Mouse (Mus musculus) A20 (cell line): ENCODE measurements at regions not wholly inside any gene's neighbourhood (a gene's known extent, or its start where the extent isn't known, plus 50 kb on each side); places are given as distances from the start of the nearest gene placed in this dataset.

Source experiments
- DNase-seq: peaks from one replicate; pipeline ENCODE4 v3.0.0-alpha.2; 2011; ENCODE audit warnings: low read depth, low spot score

- DNase-seq = no peak
Measured at GRCm38 (mm10) chr1:119364901-119365300, 57.1 kb downstream of the Inhbb start.

DNA sequence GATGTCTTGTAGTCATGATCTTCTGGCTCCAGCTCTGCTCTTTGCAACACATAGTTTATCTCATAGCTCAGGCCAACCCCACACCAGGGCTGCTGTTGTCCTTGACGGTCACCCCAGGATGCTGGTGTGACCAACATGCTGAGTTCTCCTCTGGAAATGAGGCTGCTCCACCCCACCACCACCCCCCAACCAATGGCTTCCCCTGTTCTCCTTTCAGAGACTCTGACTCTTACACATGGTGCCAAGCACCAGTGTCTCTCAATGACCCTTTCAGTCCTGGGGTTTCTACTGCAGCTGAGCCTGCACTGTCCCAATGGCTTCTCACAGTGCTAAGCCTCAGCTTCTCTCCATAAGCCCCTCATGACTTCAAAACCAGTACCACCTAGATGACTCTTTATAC lies 64.0 kb downstream of the Inhbb start:
- no peak for DNase-seq

DNA sequence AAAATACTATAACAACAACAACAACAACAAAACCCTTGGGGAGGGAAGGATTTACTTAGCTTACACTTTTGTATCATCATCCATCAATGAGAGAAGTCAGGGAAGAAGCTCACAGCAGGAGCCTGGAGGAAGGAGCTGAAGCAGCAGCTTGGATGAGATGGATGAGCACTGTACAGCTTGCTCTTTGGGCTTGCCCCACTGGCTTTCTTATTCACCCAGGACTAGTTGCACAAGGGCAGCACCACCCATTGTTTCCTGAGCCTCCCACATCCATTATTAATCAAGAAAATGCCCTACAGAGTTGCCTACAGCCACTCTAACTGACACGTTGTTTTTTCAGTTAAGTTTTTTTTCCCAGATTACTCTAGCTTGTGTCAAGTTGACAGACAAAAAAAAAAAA lies 65.1 kb downstream of the Inhbb start:
- no peak for DNase-seq

DNA sequence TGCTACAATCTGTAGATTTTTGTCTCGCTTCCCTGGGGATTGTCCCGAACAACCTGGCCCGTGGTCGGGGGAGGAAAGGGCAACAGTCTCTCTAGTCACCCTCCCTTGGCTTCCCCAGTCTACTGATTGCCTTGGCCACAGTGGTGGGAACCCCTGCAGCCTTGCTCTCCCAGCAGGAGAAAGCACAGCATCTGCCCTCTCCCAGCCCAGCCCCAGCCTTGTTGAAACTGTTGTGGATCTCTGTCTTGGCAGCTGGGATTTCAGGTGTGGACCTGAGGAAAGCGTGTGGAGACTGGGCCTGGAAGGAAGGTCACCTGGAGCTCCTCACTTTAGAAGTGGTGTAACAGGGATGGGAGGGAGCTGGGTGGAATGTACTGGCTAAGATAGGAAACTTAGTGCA lies 66.6 kb downstream of the Inhbb start:
- DNase-seq = no peak

- DNase-seq = no peak
Measured at GRCm38 (mm10) chr1:119351567-119351966, 70.5 kb downstream of the Inhbb start.

GRCm38 (mm10) chr1:119350846-119351245 lies 71.2 kb downstream of the Inhbb start:
- DNase-seq = no peak

DNA sequence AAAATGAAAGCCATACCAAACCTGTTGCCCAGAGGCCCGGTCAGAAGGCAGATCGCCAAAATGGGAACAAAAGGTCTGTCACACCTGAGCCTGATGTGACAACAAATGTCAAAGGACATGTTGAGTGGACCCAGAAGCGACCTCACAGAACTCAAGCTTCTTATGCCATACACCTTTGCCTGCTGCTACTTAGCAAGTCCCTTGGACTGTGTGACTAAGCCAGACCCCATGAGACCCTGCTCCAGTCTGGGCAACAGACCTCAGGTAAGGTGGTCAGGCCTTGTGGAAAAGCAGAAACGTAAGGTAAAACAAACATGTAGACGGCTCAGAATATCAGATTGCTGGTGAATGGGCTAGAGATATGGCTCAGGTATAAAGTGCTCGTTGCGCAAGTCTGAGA lies 71.8 kb downstream of the Inhbb start:
- DNase-seq = no peak

GRCm38 (mm10) chr1:119348456-119349208 lies 73.4 kb downstream of the Inhbb start:
- no peak for DNase-seq

- no peak for DNase-seq
Measured at GRCm38 (mm10) chr1:119347749-119348148, 74.3 kb downstream of the Inhbb start.

DNA sequence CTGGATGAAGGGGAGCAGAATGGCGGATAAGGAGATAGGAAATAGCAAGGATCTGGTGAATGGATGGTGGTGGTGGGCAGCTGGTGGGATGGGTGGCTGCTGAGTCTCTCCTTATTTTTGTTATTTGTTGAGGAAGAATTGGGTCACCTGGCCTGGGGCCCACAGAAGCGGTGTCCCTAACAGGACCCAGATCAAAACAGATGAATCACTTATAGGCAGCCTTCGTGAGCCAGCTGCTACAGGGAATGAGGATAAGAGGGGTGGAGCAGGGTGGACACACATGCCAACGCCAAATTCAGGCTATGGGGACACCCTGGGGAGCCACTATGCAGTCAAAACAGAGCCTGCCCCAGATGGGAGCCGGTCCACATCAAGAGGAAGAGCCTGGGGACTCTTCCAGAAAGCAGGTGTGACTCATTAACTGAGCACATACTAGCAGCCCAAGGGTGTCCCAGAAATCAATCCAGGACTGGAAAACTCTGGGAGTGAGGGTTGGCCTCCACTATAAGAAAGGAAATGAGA lies 75.4 kb downstream of the Inhbb start:
- no peak for DNase-seq

DNA sequence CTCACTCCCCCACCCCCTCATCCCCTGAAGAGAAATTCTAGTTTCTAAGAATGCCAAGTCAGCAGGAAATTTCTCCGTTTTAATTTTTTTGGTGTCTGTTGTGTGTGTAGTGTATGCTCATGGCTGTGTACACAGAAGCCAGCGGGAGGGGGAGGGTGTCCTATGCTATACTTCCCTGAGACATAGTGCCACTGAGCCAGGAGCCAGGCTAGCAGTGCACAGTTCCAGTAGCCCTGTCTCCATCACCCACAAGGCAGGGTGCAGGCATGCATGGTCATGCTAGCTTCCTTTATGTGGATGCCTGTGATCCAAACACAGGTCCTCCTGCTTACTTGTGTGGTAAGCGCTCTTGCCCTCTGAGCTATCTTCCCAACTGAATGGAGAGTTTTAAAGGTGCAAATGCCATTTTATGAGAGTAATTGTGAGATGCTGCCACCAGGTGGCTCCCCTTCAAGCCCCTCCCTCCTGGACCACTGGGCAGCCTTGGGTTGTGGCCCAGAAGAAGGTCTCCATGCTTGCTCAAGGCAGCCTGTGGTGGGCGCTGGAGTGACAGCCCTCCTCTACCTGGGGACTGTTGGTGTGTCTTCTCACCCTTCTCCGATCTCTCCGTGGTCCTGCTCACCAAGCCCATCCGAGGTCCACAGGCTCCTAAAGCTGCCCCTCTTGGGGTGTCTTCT lies 76.8 kb downstream of the Inhbb start:
- DNase-seq = peak; percentile 7

- DNase-seq = no peak
Measured at GRCm38 (mm10) chr1:119344046-119344445, 78.0 kb downstream of the Inhbb start.

GRCm38 (mm10) chr1:119335171-119335570 lies 86.9 kb downstream of the Inhbb start:
- no peak for DNase-seq

DNA sequence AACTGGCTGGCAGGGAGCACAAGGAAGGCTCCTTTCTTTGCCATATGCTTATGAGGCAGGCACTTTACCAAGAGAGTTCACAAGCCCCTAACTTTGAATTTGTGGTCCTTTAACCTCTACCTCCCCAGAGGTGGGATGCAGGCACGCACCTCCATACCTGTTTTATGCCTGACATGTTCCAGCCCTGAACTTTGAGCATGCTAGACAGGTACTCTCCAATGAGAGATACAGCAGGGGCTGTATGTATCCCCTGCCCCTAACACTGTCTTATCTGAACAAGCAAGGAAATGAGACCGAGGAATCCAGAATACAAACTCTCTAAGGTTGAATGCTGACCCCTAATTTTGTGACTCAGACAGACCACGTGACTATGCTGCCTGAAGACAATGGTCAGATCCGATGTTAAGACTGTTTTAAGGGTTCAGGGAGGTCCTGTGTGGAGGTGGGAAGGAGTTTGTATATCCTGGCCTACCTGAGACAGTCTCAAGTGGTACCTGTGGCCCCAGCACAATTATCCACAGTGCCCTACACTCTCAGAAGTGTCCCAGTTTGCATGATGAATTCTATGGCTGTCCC lies 91.2 kb downstream of the Inhbb start:
- no peak for DNase-seq

DNA sequence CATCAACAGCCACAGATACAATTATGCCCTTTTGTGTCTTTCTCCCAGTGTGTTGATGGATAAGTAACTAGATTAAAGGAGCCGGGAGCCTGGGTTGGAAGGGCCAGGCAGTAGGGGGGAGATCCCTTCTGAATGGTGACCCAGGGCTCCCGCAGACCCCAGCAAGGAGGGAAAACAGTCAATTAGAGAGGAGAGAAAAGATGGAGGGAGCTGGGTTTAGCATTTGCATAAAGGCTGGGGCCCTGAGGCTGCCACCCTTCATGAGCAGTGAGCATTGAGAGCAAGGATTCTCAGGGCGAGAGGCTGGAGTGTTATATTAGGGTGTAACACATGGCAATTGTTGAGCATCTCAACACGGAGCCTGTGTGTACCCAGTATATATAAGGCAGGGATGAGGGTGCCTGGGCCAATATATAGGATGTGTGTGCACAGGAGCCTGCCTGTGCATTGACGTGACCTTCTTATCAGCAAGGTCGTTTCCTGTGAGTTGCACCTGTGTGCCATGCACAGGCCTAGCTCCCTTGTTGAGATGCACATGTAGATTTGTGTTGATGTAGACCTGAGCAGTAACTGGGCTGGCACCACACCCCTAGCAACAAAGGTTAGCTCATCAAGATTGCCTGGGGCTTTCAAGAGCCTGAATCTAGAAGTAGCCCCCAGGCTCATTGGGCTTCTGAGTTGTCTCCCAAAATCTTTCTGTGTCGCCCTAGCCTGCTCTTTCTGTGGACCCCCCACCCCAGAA lies 92.2 kb downstream of the Inhbb start:
- DNase-seq = no peak

GRCm38 (mm10) chr1:119328921-119329692 lies 92.9 kb downstream of the Inhbb start:
- DNase-seq = no peak

DNA sequence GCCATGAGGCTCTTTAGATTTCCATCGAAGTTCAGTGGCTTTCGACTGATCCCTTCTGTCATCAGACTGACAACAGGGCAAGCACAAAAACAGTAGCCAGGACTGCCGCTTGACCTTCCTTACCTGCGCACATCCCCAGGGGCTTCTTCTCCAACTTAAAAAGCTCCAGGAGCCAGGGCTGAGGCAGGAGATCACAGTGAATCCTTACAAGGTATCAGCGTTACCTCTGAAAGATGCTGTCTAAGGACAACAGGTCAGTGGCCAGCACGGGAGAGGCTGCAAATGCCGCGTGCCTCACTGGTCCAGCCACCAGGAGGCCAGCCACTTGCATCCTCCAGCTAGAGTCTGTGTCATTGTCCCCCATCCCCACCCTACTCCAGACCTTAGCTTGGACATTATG lies 97.5 kb downstream of the Inhbb start:
- DNase-seq = no peak

DNA sequence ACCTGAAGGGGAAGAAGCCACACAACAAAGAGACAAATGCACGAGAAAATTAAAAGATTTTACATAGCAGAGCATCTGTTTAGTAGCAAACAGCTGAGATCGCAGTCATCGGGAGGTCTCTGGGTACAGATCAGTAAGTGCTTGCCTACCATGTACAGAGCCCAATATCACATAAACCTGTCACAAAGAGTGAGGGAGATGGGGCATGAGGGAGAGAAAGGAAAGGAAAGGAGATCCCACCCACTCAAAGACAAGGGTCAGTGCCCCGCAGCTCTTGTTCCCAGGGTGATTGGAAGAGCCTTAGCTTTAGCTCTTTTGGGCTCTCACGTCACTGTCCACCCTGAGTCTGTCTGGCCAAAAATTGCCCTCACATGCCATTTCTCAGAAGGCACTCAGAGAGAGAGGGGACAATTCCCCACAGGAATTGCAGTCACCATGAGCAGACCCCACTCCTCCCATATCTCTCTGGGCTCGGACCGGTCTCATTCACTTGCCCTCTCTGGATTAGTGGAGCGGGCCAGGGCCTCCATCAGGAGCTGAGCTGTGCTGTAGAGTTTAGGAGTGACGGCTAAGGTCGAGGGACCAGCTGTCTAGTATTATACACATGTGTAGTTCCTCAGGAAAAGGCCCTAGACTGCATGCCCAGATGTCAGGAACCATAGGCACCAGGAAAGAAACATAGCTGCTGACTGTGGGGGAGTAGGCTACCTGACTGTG lies 99.6 kb downstream of the Inhbb start:
- no peak for DNase-seq

DNA sequence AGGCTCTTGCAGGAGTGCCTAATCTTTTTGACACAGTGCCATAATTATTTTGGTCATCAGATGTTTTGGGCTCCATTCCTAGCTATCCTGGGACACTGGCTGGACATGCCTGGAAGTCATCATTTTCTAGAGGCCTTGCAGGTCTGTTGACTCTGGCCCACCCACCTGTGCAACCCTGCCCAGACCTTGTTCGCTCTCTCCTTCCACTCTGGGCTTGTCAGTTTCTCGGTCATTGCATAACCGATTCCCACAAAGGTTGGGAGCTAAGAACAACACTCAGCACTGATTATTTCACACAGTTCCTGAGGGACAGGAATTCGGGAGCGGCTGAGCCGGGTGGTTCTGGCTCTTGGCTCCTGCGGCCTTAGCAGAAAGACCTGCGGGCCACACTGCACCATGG lies 100.2 kb downstream of the Inhbb start:
- DNase-seq = no peak

GRCm38 (mm10) chr1:119317006-119317405 lies 105.0 kb downstream of the Inhbb start:
- DNase-seq = no peak
